Comparison of ENCODE assay signal across 8 mouse cellular contexts in genomic region chr11:117115346-117116219, GRCm38 (mm10). TPM values are rescaled to one million over a fixed set of nuclear protein-coding genes. Genes with fewer than 3 reads are reported as not detected.
A peak's percentile ranks its signal among the peaks of the same experiment; 100 is the strongest.
DNase-seq lines count a peak whose midpoint lies in the region; ATAC-seq and TF ChIP-seq lines count a peak whose summit lies in the region.

No protein-coding gene starts in this region.

- H3K79me2 ChIP-seq in macrophage (ENCODE audit: inconsistent target), result peaks cover 62% of the 10 kb centered on the region

- peaks cover 2 to 14% of the 10 kb centered on the region in 2 experiments; a peak in 3 of 4 replicates for H3K4me1 ChIP-seq in ES-E14 (ENCODE audit: control insufficient read depth in 2 of 2, insufficient read depth in 2 of 2, low read length in 2 of 2, poor library complexity in 1 of 2)
- peaks cover 13% of the 10 kb centered on the region for H3K4me1 ChIP-seq in cortical plate, adult 2 months (ENCODE audit: control insufficient read depth, insufficient read depth, low read length)
- peaks cover 60% of the 10 kb centered on the region for H3K4me1 ChIP-seq in heart, embryonic 10.5 days
- peaks cover 33% of the 10 kb centered on the region for H3K4me1 ChIP-seq in kidney, postnatal 0 days (replicated peaks; ENCODE audit: insufficient read depth, low read length)

- peak overlapping the region; percentile 74 for H3K4me2 ChIP-seq in kidney, postnatal 0 days (ENCODE audit: low read length)

- WGBS in heart, embryonic 10.5 days, result under 1% methylated on average over 54 of the region's 54 CpGs
- under 1% methylated on average over 45 of the region's 54 CpGs for WGBS in kidney, postnatal 0 days
- 6% methylated on average over 41 of the region's 54 CpGs for WGBS in macrophage (ENCODE audit: missing documents)

- peak overlapping the region; percentile 79 to 99 for H3K4me3 ChIP-seq in ES-E14 (ENCODE audit: insufficient read depth in 1 of 2, low read depth in 1 of 2, low read length in 2 of 2, poor library complexity in 1 of 2, severe bottlenecking in 1 of 2)
- peak overlapping the region; percentile 88 for H3K4me3 ChIP-seq in cortical plate, adult 2 months (ENCODE audit: insufficient read depth, low read length)
- H3K4me3 ChIP-seq in heart, embryonic 10.5 days, result peak overlapping the region; percentile 91
- H3K4me3 ChIP-seq in kidney, postnatal 0 days (replicated peaks; ENCODE audit: low read depth, low read length), result peak overlapping the region; percentile 92
- H3K4me3 ChIP-seq in macrophage (ENCODE audit: inconsistent target), result peak overlapping the region; percentile 89

- in situ Hi-C loops in ES-E14 (cut with MboI; ENCODE audit: low sequenced_read_pairs in 2 of 2, unreplicated experiment in 2 of 2), result no loop called here

- no peaks in the 10 kb centered on the region for H3K9me3 ChIP-seq in ES-E14 (ENCODE audit: control insufficient read depth, insufficient read depth, low read depth, low read length)
- H3K9me3 ChIP-seq in heart, embryonic 10.5 days, result no peaks in the 10 kb centered on the region
- no peaks in the 10 kb centered on the region for H3K9me3 ChIP-seq in kidney, postnatal 0 days (replicated peaks; ENCODE audit: low read length)

- TF ChIP-seq POLR2A in cortical plate, adult 2 months (IDR thresholded peaks at IDR 0.05; ENCODE audit: extremely low read depth, insufficient read depth, low read length), result no peak

- peaks cover 13% of the 10 kb centered on the region for H3K36me3 ChIP-seq in ES-E14 (ENCODE audit: control insufficient read depth, insufficient read depth, low read length, poor library complexity, severe bottlenecking)
- H3K36me3 ChIP-seq in heart, embryonic 10.5 days, result peaks cover 11% of the 10 kb centered on the region
- 0 out of 2 replicates have a peak, but pooled peaks cover 3% of the 10 kb centered on the region for H3K36me3 ChIP-seq in kidney, postnatal 0 days (ENCODE audit: insufficient read depth, low read length)
- peaks cover 16% of the 10 kb centered on the region; the same call in 1 of the 2 replicates for H3K36me3 ChIP-seq in macrophage (ENCODE audit: inconsistent target)

- TF ChIP-seq CTCF in cortical plate, adult 2 months (IDR thresholded peaks at IDR 0.05; ENCODE audit: extremely low read depth, insufficient read depth, low read length), result no peak
- no peak for TF ChIP-seq CTCF in kidney, postnatal 0 days (IDR thresholded peaks at IDR 0.05; ENCODE audit: low read depth)

- no peak; the same call in 1 of the 2 replicates for ATAC-seq in kidney, postnatal 0 days (replicated peaks; ENCODE audit: low FRiP score, low read depth)

- H3K9ac ChIP-seq in ES-E14 (ENCODE audit: insufficient read depth, low read depth, low read length, poor library complexity, severe bottlenecking), result peak overlapping the region; percentile 95
- peak overlapping the region; percentile 86 for H3K9ac ChIP-seq in kidney, postnatal 0 days (ENCODE audit: low read depth, low read length)

- H3K27me3 ChIP-seq in heart, embryonic 10.5 days (ENCODE audit: insufficient read depth, poor library complexity, severe bottlenecking), result no peaks in the 10 kb centered on the region
- no peaks in the 10 kb centered on the region for H3K27me3 ChIP-seq in kidney, postnatal 0 days (ENCODE audit: insufficient read depth, low read length)

- DNase-seq in kidney, adult 11 months, result peak; percentile 69
- no peak for DNase-seq in kidney, postnatal 14 days
- no peak for DNase-seq in ES-E14 (ENCODE audit: low read depth, low spot score)
- no peak for DNase-seq in heart, embryonic 10.5 days (ENCODE audit: low spot score)
- DNase-seq in kidney, postnatal 0 days (ENCODE audit: low spot score), result peak; percentile 59
- DNase-seq in c-Kit-positive CD71-positive TER-119-positive erythroid progenitor cells, embryonic 14.5 days (ENCODE audit: low spot score), result no peak

- H3K27ac ChIP-seq in ES-E14 (ENCODE audit: insufficient read depth, low read depth, low read length, poor library complexity, severe bottlenecking) (0 out of 2 replicates have a peak overlapping the region, but pooled peaks have one; percentile 44), macrophage (peak overlapping the region; percentile 98)
- peak overlapping the region; percentile 94 for H3K27ac ChIP-seq in cortical plate, adult 2 months (ENCODE audit: insufficient read depth, low read length)
- peak overlapping the region; percentile 94 for H3K27ac ChIP-seq in heart, embryonic 10.5 days
- peak overlapping the region; percentile 97 for H3K27ac ChIP-seq in kidney, postnatal 0 days

TF ChIP-seq in ES-E14, 5 proteins besides CTCF, POLR2A, EP300 and RAD21:
- TF ChIP-seq CHD2 (IDR thresholded peaks at IDR 0.05; ENCODE audit: low read depth, low read length) (no peak), HCFC1 (IDR thresholded peaks at IDR 0.05; ENCODE audit: borderline replicate concordance, insufficient read depth, low read length) (no peak), ZC3H11A (IDR thresholded peaks at IDR 0.05; ENCODE audit: borderline replicate concordance, low read depth, low read length) (no peak), ZNF384 (IDR thresholded peaks at IDR 0.05; ENCODE audit: low read depth, low read length) (no peak), MAFK (IDR thresholded peaks at IDR 0.05; ENCODE audit: insufficient read depth, low read depth, low read length) (no peak)
TF ChIP-seq in ES-E14: peak in this region for 0.

RNA-seq across cellular contexts. Expression of gene Sec14l1, which starts 0.6 kb away (rescaled TPM):
- 36.7 and 43.6 TPM in 2 replicates for total RNA-seq in ES-E14 (2012; rRNA removed)
- polyA plus RNA-seq in cortical plate, adult 2 months (2012; rRNA removed), result 190 and 191 TPM in 2 replicates
- 46.2 and 56.0 TPM in 2 replicates for polyA plus RNA-seq in heart, embryonic 10.5 days (2016; fragmentation: Nextera tagmentation; extraction: Ambion mirVana)
- polyA plus RNA-seq in kidney, postnatal 0 days (2015; fragmentation: Nextera tagmentation; extraction: Ambion mirVana), result 87.6 and 93.7 TPM in 2 replicates
- 100 to 1,000 TPM in 16 of 26 experiments, 10 to 100 TPM in 10; 25.1 to 225 (median 124) TPM for total RNA-seq in macrophage (2018; cell fraction: chromatin; rRNA removed)
- 100 to 1,000 TPM in 18 of 26 experiments, 10 to 100 TPM in 8; 50.1 to 156 (median 113) TPM for total RNA-seq in macrophage (2018; cell fraction: cytosol; rRNA removed)
- total RNA-seq in macrophage (2018; cell fraction: nucleus; rRNA removed), result 100 to 1,000 TPM in 13 of 26 experiments, 10 to 100 TPM in 13; 32.0 to 183 (median 99.2) TPM
- polyA plus RNA-seq in macrophage (2018), result 81.5 to 112 TPM (median 87.8 TPM) in 3 replicates

Comparison
In these comparisons a context has a peak if more than half of its experiments do, and no peak if none do; other contexts are left out.
1. DNase-seq: peak in kidney, adult 11 months (single experiment) and kidney, postnatal 0 days (single experiment); none in kidney, postnatal 14 days (single experiment), ES-E14 (single experiment), heart, embryonic 10.5 days (single experiment) and c-Kit-positive CD71-positive TER-119-positive erythroid progenitor cells, embryonic 14.5 days (single experiment).
2. H3K27ac ChIP-seq: peak in every context shown above with its lines; median percentile 98 in macrophage; 97 in kidney, postnatal 0 days; 94 in cortical plate, adult 2 months; 94 in heart, embryonic 10.5 days; 44 in ES-E14.
3. Peak in every context shown above with its lines, with median percentiles within 50 percentile points of each other: H3K4me3 ChIP-seq.